Mouse (Mus musculus) midbrain, postnatal 0 days (tissue): Measurements from ENCODE around the gene Lgi4. TPM values are rescaled to one million over a fixed set of nuclear protein-coding genes. Genes with fewer than 3 reads are reported as not detected.

ENCODE experiments used
- ATAC-seq: fragments of 200-750 bp; cut with Nextera tagmentation; 2 replicates; pipeline ENCODE4 v1.8.0; 2017; ENCODE audit warnings: moderate number of reproducible peaks, mild to moderate bottlenecking, moderate TSS enrichment, moderate library complexity; ENCODE audit not compliant: low FRiP score
- DNase-seq: peaks from one replicate; pipeline ENCODE4 v3.0.0-alpha.2; 2015; ENCODE audit warnings: low spot score
- H3K27ac ChIP-seq: fragments of 300-500 bp; sonication (generic); 2 replicates; pipeline ENCODE4 v1.5.1; 2014; ENCODE audit warnings: low read depth, mild to moderate bottlenecking, low read length, mixed read lengths
- H3K27me3 ChIP-seq: fragments of 300-500 bp; sonication (generic); 2 replicates; pipeline ENCODE4 v1.6.1; 2014; ENCODE audit warnings: low read length, control low read depth, mixed read lengths; ENCODE audit not compliant: insufficient read depth
- H3K36me3 ChIP-seq: fragments of 300-500 bp; sonication (generic); 2 replicates; pipeline ENCODE4 v1.6.1; 2014; ENCODE audit warnings: low read length, control low read depth, mixed read lengths; ENCODE audit not compliant: insufficient read depth
- H3K4me1 ChIP-seq: fragments of 300-500 bp; sonication (generic); 2 replicates; pipeline ENCODE4 v1.6.1; 2014; ENCODE audit warnings: mild to moderate bottlenecking, control low read depth, antibody characterized with exemption, low read length, mixed read lengths; ENCODE audit not compliant: insufficient read depth
- H3K4me2 ChIP-seq: fragments of 300-500 bp; sonication (generic); 2 replicates; pipeline ENCODE4 v1.6.1; 2014; ENCODE audit warnings: low read depth, mild to moderate bottlenecking, low read length, mixed read lengths; ENCODE audit not compliant: poor library complexity, severe bottlenecking
- H3K4me3 ChIP-seq: fragments of 300-500 bp; sonication (generic); 2 replicates; pipeline ENCODE4 v1.5.1; 2014; ENCODE audit warnings: low read depth, mild to moderate bottlenecking, low read length, moderate library complexity
- H3K9ac ChIP-seq: fragments of 300-500 bp; sonication (generic); replicated peaks from 2 replicates; pipeline ENCODE4 v1.6.1; 2014; ENCODE audit warnings: mild to moderate bottlenecking, low read length, moderate library complexity, mixed read lengths; ENCODE audit not compliant: poor library complexity, severe bottlenecking
- H3K9me3 ChIP-seq: fragments of 300-500 bp; sonication (generic); 2 replicates; pipeline ENCODE4 v1.6.1; 2016; ENCODE audit warnings: low read length, control low read depth
- CTCF ChIP-seq: IDR thresholded peaks from 2 replicates; pipeline ENCODE4 v1.5.1; 2016; ENCODE audit warnings: antibody characterized with exemption, mild to moderate bottlenecking
- WGBS: fragments of 180-500 bp; shearing (Covaris S2); extraction: QIAGEN DNeasy Blood & Tissue Kit; methylation state at CpG from one replicate; pipeline ENCODE4 v1.1.7; 2014; 5-methylcytosine and 5-hydroxymethylcytosine counted together
- polyA plus RNA-seq: library from polyadenylated mRNA; unstranded; fragments of >200 nt; fragmentation: Nextera tagmentation; extraction: Ambion mirVana; gene quantifications from 2 replicates; pipeline ENCODE4 v1.2.1, GENCODE M21; 2015
- total RNA-seq: library from RNA; depleted of rRNA; stranded (reverse); fragments of >200 nt; gene quantifications from 2 replicates; pipeline ENCODE4 v1.2.3, GENCODE M21; 2014

Gene Lgi4
- total and polyA plus RNA-seq, 2 experiments from 2014 or later: 0.56 to 1.3 TPM

- no peaks in the 10 kb centered on the region for H3K27me3 ChIP-seq
- H3K4me2 ChIP-seq: no peak overlapping the region
- H3K4me1 ChIP-seq: no peaks in the 10 kb centered on the region
- DNase-seq (no peak), ATAC-seq (no peak)
- no peak overlapping the region for H3K9ac ChIP-seq
- H3K27ac ChIP-seq: no peak overlapping the region
- no peaks in the 10 kb centered on the region for H3K36me3 ChIP-seq
- H3K4me3 ChIP-seq: no peak overlapping the region
- H3K9me3 ChIP-seq: no peaks in the 10 kb centered on the region
- 86% methylated on average over 6 of the region's 6 CpGs for WGBS
- TF ChIP-seq CTCF: no peak
Observed at GRCm38 (mm10) chr7:31113800-31114199, 54.7 kb downstream of the Lgi4 start.

GRCm38 (mm10) chr7:31114646-31115045 lies 55.5 kb downstream of the Lgi4 start:
- WGBS: 60% methylated on average over 10 of the region's 10 CpGs
- no peak overlapping the region for H3K27ac ChIP-seq
- peak; percentile 11; the same call in 1 of the 2 replicates for TF ChIP-seq CTCF

GRCm38 (mm10) chr7:31115182-31115581 lies 56.0 kb downstream of the Lgi4 start, which contains the start of gene Hpn:
Hpn (minus strand) TSS chr7:31115290.
- H3K4me1 ChIP-seq: no peaks in the 10 kb centered on the region
- no peak within 1 kb of the TSS for H3K4me2 ChIP-seq
- no peak within 1 kb of the TSS for H3K4me3 ChIP-seq
- H3K27ac ChIP-seq: no peak within 1 kb of the TSS
- no peaks in the 10 kb centered on the region for H3K27me3 ChIP-seq
- WGBS: 22% methylated on average over 11 of the region's 15 CpGs
- no peaks in the 10 kb centered on the region for H3K9me3 ChIP-seq
- DNase-seq (no peak), ATAC-seq (no peak)
- no peaks in the 10 kb centered on the region for H3K36me3 ChIP-seq
- no peak within 1 kb of the TSS for H3K9ac ChIP-seq
- TF ChIP-seq CTCF: no peak

More at GRCm38 (mm10) chr7:31114646-31115045, 55.5 kb downstream of the Lgi4 start:
- Histone ChIP-seq H3K9ac (no peak overlapping the region), H3K4me2 (no peak overlapping the region), H3K36me3 (no peaks in the 10 kb centered on the region), H3K4me1 (no peaks in the 10 kb centered on the region), H3K4me3 (no peak overlapping the region), H3K27me3 (no peaks in the 10 kb centered on the region), H3K9me3 (no peaks in the 10 kb centered on the region)
- DNase-seq (no peak), ATAC-seq (no peak; the same call in 1 of the 2 replicates)

GRCm38 (mm10) chr7:31115587-31116043 lies 56.5 kb downstream of the Lgi4 start:
- no peak overlapping the region for H3K4me2 ChIP-seq
- no peaks in the 10 kb centered on the region for H3K27me3 ChIP-seq
- H3K4me1 ChIP-seq: no peaks in the 10 kb centered on the region
- H3K27ac ChIP-seq: no peak overlapping the region
- TF ChIP-seq CTCF: no peak
- ATAC-seq (no peak), DNase-seq (no peak)
- no peak overlapping the region for H3K4me3 ChIP-seq
- no peaks in the 10 kb centered on the region for H3K9me3 ChIP-seq
- no peaks in the 10 kb centered on the region for H3K36me3 ChIP-seq
- WGBS: 39% methylated on average over 17 of the region's 17 CpGs
- H3K9ac ChIP-seq: no peak overlapping the region

GRCm38 (mm10) chr7:31116721-31117145 lies 57.6 kb downstream of the Lgi4 start:
- TF ChIP-seq CTCF: no peak
- WGBS: 50% methylated on average over 15 of the region's 16 CpGs
- no peak overlapping the region for H3K4me3 ChIP-seq
- H3K27ac ChIP-seq: no peak overlapping the region
- no peak for DNase-seq
- H3K9ac ChIP-seq: no peak overlapping the region
- H3K36me3 ChIP-seq: no peaks in the 10 kb centered on the region
- ATAC-seq: no peak
- no peak overlapping the region for H3K4me2 ChIP-seq
- no peaks in the 10 kb centered on the region for H3K4me1 ChIP-seq
- H3K27me3 ChIP-seq: no peaks in the 10 kb centered on the region
- H3K9me3 ChIP-seq: no peaks in the 10 kb centered on the region

GRCm38 (mm10) chr7:31117465-31117864 lies 58.3 kb downstream of the Lgi4 start:
- Histone ChIP-seq H3K9me3 (no peaks in the 10 kb centered on the region), H3K9ac (no peak overlapping the region), H3K36me3 (no peaks in the 10 kb centered on the region), H3K27ac (no peak overlapping the region), H3K4me3 (no peak overlapping the region), H3K4me1 (no peaks in the 10 kb centered on the region), H3K27me3 (no peaks in the 10 kb centered on the region), H3K4me2 (no peak overlapping the region)
- 94% methylated on average over 11 of the region's 11 CpGs for WGBS
- DNase-seq: no peak
- TF ChIP-seq CTCF: no peak
- ATAC-seq: no peak
